ENCODE assay signal across 15 mouse cellular contexts in genomic region chr10:66925553-66926127, GRCm38 (mm10).
"Had no signal": no experiment of that assay in that cellular context is flagged by ENCODE, and none has a peak within 500 bp of the region (broad histone marks: within the 10 kb centered on the region; RNA-seq: fewer than 3 reads in every experiment).

No protein-coding gene starts in this region.

- ATAC-seq: liver, embryonic 12.5 days; midbrain, embryonic 15.5 days had no signal

- H3K4me3 ChIP-seq: limb, embryonic 15.5 days; liver, embryonic 12.5 days; lung, embryonic 15.5 days; megakaryocyte, embryonic 14.5 days; midbrain, embryonic 15.5 days; neural tube, embryonic 13.5 days; stomach, embryonic 15.5 days had no signal

- H3K4me2 ChIP-seq: limb, embryonic 15.5 days; liver, embryonic 12.5 days; lung, embryonic 15.5 days; midbrain, embryonic 11.5 days; midbrain, embryonic 15.5 days; neural tube, embryonic 13.5 days; stomach, embryonic 15.5 days had no signal

- H3K9ac ChIP-seq: limb, embryonic 15.5 days; liver, embryonic 12.5 days; lung, embryonic 15.5 days; midbrain, embryonic 15.5 days; neural tube, embryonic 13.5 days; stomach, embryonic 15.5 days had no signal

- H3K36me3 ChIP-seq: limb, embryonic 15.5 days; liver, embryonic 12.5 days; lung, embryonic 15.5 days; midbrain, embryonic 15.5 days; neural tube, embryonic 13.5 days; stomach, embryonic 15.5 days had no signal

- H3K27me3 ChIP-seq: limb, embryonic 15.5 days; midbrain, embryonic 15.5 days; neural tube, embryonic 13.5 days; stomach, embryonic 15.5 days had no signal

- DNase-seq: kidney, postnatal 14 days; lung, postnatal 14 days; retina, postnatal 1 day; right cerebral cortex, postnatal 4 days; spleen, adult 18-20 months; thymus, postnatal 4 days had no signal

- H3K9me3 ChIP-seq: limb, embryonic 15.5 days; liver, embryonic 12.5 days; lung, embryonic 15.5 days; megakaryocyte, embryonic 14.5 days; midbrain, embryonic 15.5 days; neural tube, embryonic 13.5 days; stomach, embryonic 15.5 days had no signal

- H3K27ac ChIP-seq: limb, embryonic 15.5 days; liver, embryonic 12.5 days; lung, embryonic 15.5 days; macrophage; midbrain, embryonic 15.5 days; neural tube, embryonic 13.5 days; stomach, embryonic 15.5 days had no signal
